In the genomic region with DNA sequence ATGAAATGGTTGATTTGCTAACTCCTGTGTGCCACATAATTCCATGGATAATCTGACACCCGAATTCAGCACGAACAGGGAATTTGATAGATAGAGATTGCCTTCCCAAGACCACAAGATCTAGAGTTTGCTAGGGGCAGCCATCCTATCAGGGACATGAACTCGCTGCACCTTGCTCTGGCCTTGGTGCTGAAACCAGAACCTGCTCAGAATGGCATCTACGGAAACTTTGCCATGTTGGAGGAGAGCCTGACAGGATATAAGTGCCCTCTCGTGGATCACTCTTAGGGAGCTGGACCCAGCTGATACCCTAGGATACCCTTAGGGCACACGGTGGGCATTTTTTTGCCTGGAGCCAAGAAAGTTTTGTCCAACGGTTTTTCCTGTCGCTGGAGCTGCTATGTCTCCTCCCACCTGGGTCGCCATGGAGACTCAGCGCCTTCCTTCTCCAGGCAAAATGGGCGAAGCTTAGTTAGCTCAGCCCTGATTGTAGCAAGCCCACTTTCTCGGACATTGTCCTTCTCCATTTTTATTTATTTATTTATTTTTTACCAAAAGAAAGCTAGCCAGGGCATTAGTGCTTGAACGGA, we compare ENCODE assay signal across 10 mouse cellular contexts. TPM values are rescaled to one million over a fixed set of nuclear protein-coding genes. Genes with fewer than 3 reads are reported as not detected.
DNase-seq lines count a peak whose midpoint lies in the region; ATAC-seq lines count a peak whose summit lies in the region.
"Had no signal": no experiment of that assay in that cellular context is flagged by ENCODE, and none has a peak within 500 bp of the region (broad histone marks: within the 10 kb centered on the region; RNA-seq: fewer than 3 reads in every experiment).

No protein-coding gene starts in this region.

- no peaks in the 10 kb centered on the region for H3K36me3 ChIP-seq in heart, embryonic 11.5 days (ENCODE audit: control insufficient read depth, insufficient read depth, low read length)
- no peaks in the 10 kb centered on the region for H3K36me3 ChIP-seq in hindbrain, embryonic 14.5 days (replicated peaks; ENCODE audit: control insufficient read depth, insufficient read depth)
- H3K36me3 ChIP-seq: heart, embryonic 13.5 days had no signal

- H3K4me1 ChIP-seq in heart, embryonic 11.5 days (ENCODE audit: control insufficient read depth, insufficient read depth, low read length), result no peaks in the 10 kb centered on the region
- peaks cover 21% of the 10 kb centered on the region for H3K4me1 ChIP-seq in hindbrain, embryonic 14.5 days (replicated peaks; ENCODE audit: control insufficient read depth, insufficient read depth, low read length)

- ATAC-seq in heart, embryonic 11.5 days (replicated peaks; ENCODE audit: insufficient number of reproducible peaks, low FRiP score, low TSS enrichment), result no peak
- no peak for ATAC-seq in hindbrain, embryonic 14.5 days (ENCODE audit: low FRiP score)
- ATAC-seq: Patski had no signal

- H3K9ac ChIP-seq in heart, embryonic 11.5 days (ENCODE audit: low read depth, low read length), result no peak overlapping the region
- H3K9ac ChIP-seq in hindbrain, embryonic 14.5 days, result peak overlapping the region; percentile 70
- H3K9ac ChIP-seq: heart, embryonic 13.5 days had no signal

- no peak overlapping the region for H3K27ac ChIP-seq in heart, embryonic 11.5 days (ENCODE audit: low read depth, low read length)
- H3K27ac ChIP-seq in hindbrain, embryonic 14.5 days, result no peak overlapping the region
- H3K27ac ChIP-seq: heart, embryonic 13.5 days had no signal

- H3K9me3 ChIP-seq in heart, embryonic 11.5 days (replicated peaks; ENCODE audit: control insufficient read depth, low read length), result no peaks in the 10 kb centered on the region
- H3K9me3 ChIP-seq in hindbrain, embryonic 14.5 days (ENCODE audit: control insufficient read depth, low read length), result no peaks in the 10 kb centered on the region
- H3K9me3 ChIP-seq: heart, embryonic 13.5 days had no signal

- H3K4me3 ChIP-seq in heart, embryonic 11.5 days (ENCODE audit: low read depth, low read length), result no peak overlapping the region
- H3K4me3 ChIP-seq in hindbrain, embryonic 14.5 days (replicated peaks; ENCODE audit: low read length), result peak overlapping the region; percentile 47
- H3K4me3 ChIP-seq: heart, embryonic 13.5 days had no signal

- WGBS in heart, embryonic 11.5 days (ENCODE audit: insufficient replicate concordance), result 12% methylated on average over 13 of the region's 13 CpGs
- 12% methylated on average over 13 of the region's 13 CpGs for WGBS in hindbrain, embryonic 14.5 days

- H3K27me3 ChIP-seq in heart, embryonic 11.5 days (ENCODE audit: control insufficient read depth, insufficient read depth, low read length), result peaks cover 41% of the 10 kb centered on the region
- H3K27me3 ChIP-seq in hindbrain, embryonic 14.5 days (ENCODE audit: control insufficient read depth, insufficient read depth, low read length), result peaks cover 32% of the 10 kb centered on the region

- H3K4me2 ChIP-seq in heart, embryonic 11.5 days, result no peak overlapping the region
- H3K4me2 ChIP-seq in hindbrain, embryonic 14.5 days (replicated peaks), result peak overlapping the region; percentile 67
- H3K4me2 ChIP-seq: heart, embryonic 13.5 days had no signal

- DNase-seq in heart, adult 8-10 months (ENCODE audit: low spot score), result peak; percentile 19
- DNase-seq in NIH3T3 (ENCODE audit: low read depth), result peak; percentile 61
- DNase-seq in embryo, embryonic 10.5 days (ENCODE audit: low spot score), result peak; percentile 86
- peak; percentile 60 for DNase-seq in hindbrain, embryonic 14.5 days (ENCODE audit: low spot score)
- peak; percentile 4 for DNase-seq in lung, postnatal 36 days
- DNase-seq in right cerebral cortex, postnatal 4 days, result peak; percentile 32
- DNase-seq in thymus, postnatal 14 days, result no peak

RNA-seq across cellular contexts. Expression of a gene that starts 1.9 kb away (rescaled TPM):
- not detected for total RNA-seq in heart, adult 8-10 months (2022)
- polyA plus RNA-seq in heart, embryonic 11.5 days (2014; fragmentation: Nextera tagmentation; extraction: Ambion mirVana), result 0.13 and 0.19 TPM in 2 replicates
- 2.8 and 3.4 TPM in 2 replicates for polyA plus RNA-seq in hindbrain, embryonic 14.5 days (2014; fragmentation: Nextera tagmentation; extraction: Ambion mirVana)
- polyA plus RNA-seq: Patski had no signal
